Mouse (Mus musculus): ENCODE measurements around the gene Rilpl1.
A peak's percentile ranks its signal among the peaks of the same experiment; 100 is the strongest.

The Rilpl1 gene

DNA sequence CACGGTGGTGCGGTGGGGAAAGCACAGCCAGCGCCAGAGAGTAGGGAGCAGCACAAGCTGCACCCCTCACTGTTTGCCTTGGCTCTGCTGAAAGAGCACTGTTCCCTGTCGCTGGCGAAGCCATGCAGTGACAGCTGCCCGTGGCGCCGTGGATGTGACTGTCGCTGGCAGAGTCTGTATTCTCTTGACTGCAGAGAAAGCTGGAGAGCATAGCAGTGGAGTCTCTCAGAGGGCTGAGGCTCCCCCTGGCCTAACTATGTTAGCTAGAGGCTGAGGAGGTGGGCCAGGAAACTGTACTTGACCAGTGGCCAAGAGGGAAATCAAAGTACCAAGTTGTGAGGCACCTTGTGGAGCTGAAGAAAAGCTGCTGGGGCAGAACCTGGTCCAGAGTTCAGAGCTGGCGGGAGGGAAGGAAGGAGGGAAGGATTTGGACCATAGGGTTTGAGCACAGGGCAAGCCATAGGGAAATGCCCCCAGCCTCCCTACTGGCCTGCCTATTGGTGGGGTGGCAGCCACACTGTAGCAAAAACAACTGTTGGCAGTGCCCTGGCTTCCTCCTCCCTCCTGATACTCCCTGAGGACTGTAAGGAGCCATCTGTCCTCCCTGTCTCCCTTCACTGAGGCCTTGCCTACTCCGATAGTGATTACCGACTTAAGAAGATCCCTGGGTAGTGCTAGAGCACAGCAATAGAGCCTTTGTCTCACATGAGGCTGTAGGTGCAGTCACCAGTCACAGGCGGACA, 77.7 kb downstream of the Rilpl1 start:
- DNase-seq (ENCODE audit: low read depth in 2 of 2, low spot score in 2 of 2), result no peak

DNA sequence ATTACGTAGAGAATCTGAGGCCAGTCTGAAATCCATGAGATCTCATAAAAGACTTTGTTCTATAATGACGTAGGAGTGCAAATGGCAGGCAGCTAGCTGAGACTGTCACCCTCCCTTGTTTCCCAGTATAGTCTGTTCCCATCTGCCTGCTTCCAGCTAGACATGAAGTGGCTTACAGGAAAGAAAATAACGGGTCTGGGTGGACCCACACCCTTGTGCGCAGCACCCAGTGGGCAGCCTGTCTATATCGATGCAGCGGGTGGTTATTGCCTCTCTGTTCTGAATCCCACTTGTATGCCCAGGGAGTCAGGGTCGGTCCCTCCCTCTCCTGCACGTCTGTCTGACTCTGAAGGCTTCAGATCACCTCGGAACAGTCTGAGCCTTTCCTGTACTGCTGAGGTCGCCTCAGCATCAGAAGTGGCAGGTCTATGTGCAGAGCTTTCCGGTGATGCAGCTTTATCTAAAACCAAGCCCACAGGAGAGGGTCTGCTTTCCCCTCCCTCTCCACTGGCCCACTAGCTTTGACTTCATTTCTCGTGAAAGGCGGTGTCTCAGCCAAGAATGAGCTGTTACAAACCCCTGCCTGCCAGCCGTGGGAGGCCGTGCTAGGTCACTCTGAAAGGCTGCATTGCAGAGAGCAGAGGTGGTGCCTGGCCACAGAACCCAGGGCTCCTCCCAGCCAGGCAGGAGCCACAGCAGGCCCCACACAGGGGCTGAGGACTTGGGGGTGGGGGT, 78.5 kb downstream of the Rilpl1 start:
- no peak for DNase-seq (ENCODE audit: low read depth in 2 of 2, low spot score in 2 of 2)

DNA sequence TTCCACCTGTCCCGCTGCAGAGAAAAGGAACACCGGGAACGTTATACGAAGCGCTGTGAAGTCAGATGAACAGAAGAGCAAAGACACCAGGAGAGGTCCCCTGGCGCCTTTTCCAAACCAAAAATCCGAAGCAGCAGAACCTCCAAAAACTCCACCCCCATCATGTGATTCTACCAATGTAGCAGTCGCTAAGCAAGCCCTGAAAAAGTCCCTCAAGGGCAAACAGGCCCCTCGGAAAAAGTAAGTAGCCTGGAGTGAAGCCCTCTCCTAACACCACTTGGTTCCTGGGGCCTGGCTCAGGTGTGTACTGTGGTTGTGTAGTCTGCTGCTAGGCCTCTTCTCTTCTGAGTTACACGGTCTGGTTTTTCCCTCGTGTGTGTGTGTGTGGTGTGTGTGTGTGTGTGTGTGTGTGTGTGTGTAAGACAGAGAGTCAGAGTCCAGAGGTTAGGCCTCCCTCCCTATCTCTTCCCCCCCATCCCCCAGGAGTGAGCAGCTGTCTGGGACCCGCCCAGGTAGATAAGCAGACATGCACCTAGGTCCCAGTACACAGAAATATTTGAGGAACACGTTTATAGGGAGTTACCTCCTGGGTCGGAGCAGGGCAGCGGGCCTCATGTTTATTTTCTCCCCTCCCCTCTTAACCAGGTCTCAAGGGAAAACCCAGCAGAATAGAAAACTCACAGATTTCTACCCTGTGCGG, 80.4 kb downstream of the Rilpl1 start:
- no peak for DNase-seq (ENCODE audit: low read depth in 2 of 2, low spot score in 2 of 2)

DNA sequence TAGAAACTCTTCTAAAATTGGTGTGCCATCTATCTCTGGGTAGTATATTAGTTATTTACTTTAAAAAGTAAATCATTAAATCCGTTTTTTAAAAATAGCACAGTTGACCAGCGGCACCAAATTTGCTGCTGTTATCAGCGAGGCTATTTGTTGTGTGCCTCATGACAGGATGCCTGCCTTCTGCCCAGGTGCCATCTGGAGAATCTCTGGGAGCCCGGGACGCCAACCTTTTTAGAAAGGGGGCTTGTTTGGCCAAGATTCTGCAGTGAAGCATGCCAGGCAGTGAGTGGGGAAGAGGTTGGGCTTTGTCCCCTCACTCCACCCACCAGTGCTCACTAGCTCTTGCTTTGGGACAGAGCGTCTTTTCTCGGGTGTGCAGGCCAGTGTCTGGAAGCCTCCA, 81.1 kb downstream of the Rilpl1 start:
- DNase-seq (ENCODE audit: low read depth in 2 of 2, low spot score in 2 of 2), result no peak

DNA sequence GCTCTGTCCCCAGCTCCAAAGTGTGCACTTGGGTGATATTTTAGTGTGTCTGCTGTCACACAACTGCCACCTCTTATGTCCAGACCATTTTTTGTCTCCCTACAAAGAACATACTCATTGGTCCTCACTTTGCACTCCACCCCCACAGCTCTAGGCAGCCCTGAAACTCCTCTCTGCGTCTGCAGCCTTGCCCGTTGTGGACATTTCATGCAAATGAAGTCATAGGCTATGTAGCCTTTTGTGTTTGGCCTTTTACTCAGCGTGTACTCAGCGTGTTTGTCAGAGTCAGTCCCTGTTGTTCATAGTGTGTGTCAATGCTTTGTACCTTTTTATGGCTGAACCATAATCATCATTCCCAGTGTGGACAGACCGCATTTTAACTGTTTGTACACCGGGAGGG, 81.7 kb downstream of the Rilpl1 start:
- no peak for DNase-seq (ENCODE audit: low read depth in 2 of 2, low spot score in 2 of 2)

DNA sequence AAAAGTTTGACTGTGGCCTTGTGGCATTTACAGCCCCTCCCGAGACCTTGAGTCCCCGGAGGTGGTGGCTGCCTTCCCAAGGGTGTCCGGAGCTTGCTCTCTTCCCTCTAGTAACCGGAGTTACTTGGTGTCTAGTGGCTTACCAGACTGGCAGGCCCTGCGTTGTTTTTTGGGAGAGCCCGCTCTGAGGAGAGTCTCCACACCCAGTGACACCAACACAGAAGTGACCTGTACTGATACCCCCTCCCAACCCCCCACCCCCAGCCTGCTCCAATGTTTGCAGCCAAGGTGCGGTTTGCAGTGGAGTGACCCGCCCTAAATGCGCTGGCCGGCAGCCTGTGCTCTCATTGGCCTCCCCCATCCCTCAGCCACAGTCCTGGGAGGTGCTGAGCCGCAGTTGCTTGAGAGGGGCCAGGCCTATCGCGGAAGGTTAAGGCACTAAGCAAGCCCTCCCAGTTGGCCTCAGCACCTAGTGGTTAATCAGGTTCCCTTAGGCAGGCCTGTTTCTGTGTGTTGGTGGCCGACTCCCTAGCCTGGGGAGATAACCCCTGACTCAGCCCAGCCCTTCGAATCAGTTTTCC, 84.8 kb downstream of the Rilpl1 start:
- no peak for DNase-seq (ENCODE audit: low read depth in 2 of 2, low spot score in 2 of 2)

DNA sequence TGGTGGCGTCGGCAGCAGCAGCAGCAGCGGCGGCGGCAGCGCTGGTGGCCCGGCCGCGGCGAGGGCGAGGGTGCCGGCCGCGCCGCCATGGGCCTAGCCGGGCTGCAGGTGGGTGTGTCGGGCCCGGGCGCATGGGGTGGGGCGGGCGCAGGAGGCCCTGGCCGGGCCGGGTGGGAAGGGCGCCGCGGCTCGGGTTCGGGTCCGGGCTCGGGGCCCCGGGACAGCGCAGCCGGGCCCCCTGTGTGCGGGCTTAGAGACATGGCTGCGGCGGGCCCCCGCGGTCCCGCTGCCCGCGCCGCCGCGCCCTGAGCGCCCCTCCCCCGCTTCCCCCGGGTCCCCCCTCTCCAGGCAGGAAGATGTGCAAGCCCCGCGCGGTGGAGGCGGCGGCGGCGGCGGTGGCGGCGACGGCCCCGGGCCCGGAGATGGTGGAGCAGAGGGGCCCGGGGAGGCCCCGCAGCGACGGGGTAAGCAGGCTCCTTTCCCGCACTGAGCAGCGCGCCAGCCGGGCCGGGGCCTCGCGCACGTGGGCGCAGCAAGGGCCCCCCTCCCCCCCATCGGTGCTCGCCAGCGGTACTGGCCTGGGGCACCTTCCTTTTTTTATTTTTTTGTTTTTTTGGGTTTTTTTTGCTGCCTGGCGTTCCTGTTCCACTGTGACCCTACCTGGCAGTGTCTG, 85.4 kb downstream of the Rilpl1 start:
- no peak for DNase-seq (ENCODE audit: low read depth in 2 of 2, low spot score in 2 of 2)

DNA sequence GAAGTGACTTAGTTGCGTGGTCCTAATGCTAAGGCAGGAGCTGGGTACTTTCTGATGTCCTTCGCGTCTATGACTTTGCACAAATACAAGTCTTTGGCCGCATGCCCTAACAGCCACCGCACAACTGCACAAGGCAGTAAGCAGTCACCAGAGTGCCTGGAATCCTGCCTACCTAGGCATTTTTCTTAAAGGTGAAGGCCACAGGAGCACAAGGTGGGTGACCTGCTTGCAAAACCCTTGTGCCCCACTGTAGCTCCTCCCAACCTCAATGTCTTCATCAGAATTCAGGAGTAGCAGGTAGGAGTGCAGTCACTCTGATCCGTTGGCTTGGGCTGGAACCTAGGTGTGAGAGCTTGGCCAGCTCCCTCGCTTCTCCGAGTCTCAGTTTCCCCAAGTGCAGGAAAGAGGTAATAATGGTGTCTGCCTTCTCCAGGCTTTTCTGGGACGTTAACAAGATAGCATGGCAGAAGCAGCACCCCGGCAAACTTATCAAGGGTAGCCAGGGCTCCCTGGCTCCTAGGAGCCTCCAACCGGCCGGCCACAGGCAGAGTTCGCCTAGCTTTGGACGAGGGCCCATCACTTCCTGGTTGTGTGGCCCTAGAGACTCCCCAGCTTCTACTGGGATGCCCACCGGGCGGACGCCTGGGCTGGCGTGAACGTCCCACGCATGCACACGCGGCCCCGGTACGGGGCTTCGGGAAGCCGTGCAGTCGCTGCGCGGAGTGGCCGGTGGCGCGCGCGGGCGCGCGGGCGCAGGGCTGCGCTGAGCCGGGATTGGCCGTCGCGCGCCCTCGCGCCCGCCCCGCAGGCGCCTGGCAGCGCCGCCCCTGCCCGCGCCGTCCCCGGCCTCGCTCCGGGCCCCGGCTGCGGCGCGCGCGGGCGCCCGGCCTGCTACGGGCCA, 86.3 kb downstream of the Rilpl1 start:
- DNase-seq (ENCODE audit: low read depth in 2 of 2, low spot score in 2 of 2), result peak; percentile 32 to 39

DNA sequence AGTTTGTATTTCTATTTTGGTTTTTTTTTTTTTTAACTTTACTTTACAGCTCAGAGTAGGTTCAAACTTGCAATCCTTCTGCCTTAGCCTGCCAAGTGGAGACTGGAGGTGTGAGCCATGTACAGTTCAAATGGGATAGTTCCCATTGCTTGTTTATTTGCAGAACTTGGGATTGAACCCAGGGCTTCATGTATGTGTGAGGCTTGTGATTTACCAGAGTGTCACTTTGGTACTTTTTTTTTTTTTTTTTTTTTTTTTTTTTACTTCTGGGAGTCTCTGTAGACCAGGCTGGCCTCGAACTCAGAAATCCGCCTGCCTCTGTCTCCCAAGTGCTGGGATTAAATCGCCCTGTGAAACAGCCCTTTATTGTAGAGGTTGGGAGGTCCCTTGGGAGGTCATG, 87.0 kb downstream of the Rilpl1 start:
- no peak for DNase-seq (ENCODE audit: low read depth in 2 of 2, low spot score in 2 of 2)
